Mouse (Mus musculus): ENCODE results near the gene Hk1.

GRCm38 (mm10) chr10:62326002-62326401 lies 53.7 kb downstream of the Hk1 start:
- TF ChIP-seq CTCF (IDR thresholded peaks at IDR 0.05; ENCODE audit: extremely low read depth, insufficient read length, insufficient replicate concordance, low read depth, low read length) (no peak), POLR2A (IDR thresholded peaks at IDR 0.05; ENCODE audit: low read depth, low read length) (no peak)

Measured in small intestine, adult 2 months (tissue).